Mouse (Mus musculus) brain, embryonic 14.5 days (tissue): ENCODE data around the gene Triobp.

Experiments used
- CTCF ChIP-seq: fragments of 200-500 bp; IDR thresholded peaks from 2 replicates; pipeline ENCODE4 v1.5.1; 2012; ENCODE audit warnings: inconsistent platforms, mild to moderate bottlenecking, moderate library complexity, borderline replicate concordance; ENCODE audit not compliant: insufficient read depth, insufficient read length; ENCODE audit errors: extremely low read depth
- POLR2A ChIP-seq: fragments of 200-500 bp; IDR thresholded peaks from 2 replicates; pipeline ENCODE4 v1.6.1; 2012; ENCODE audit warnings: mild to moderate bottlenecking, inconsistent platforms, borderline replicate concordance; ENCODE audit not compliant: poor library complexity, insufficient read depth, insufficient read length, severe bottlenecking; ENCODE audit errors: extremely low read depth

- TF ChIP-seq CTCF (no peak), POLR2A (no peak)
These were observed 22.4 kb upstream of the Triobp start for GRCm38 (mm10) chr15:78925129-78925528.
